Mouse (Mus musculus) embryonic fibroblast, embryonic 13.5 days (primary cell): ENCODE data around the gene Rab3gap2.

Experiments used
- CTCF ChIP-seq: IDR thresholded peaks from 2 replicates; pipeline ENCODE4 v1.5.1; 2011; ENCODE audit warnings: mild to moderate bottlenecking, control low read depth, low read length, moderate library complexity, borderline replicate concordance; ENCODE audit not compliant: insufficient read depth
- POLR2A ChIP-seq: IDR thresholded peaks from 2 replicates; pipeline ENCODE4 v1.6.1; 2011; ENCODE audit warnings: low read depth, mild to moderate bottlenecking, control low read depth, low read length, moderate library complexity

GRCm38 (mm10) chr1:185274819-185275545 lies 71.1 kb downstream of the Rab3gap2 start:
- no peak for TF ChIP-seq POLR2A
- no peak for TF ChIP-seq CTCF
